Mouse (Mus musculus) G1E-ER4 (cell line): ENCODE data around the gene Deup1. TPM values are rescaled to one million over a fixed set of nuclear protein-coding genes. Genes with fewer than 3 reads are reported as not detected.

Experiments
- GATA1 ChIP-seq: IDR thresholded peaks from one replicate; pipeline ENCODE4 v1.8.0; 2012; ENCODE audit warnings: low read length, inconsistent platforms
- polyA plus RNA-seq: library from polyadenylated mRNA; stranded (reverse); fragments of >175 nt; gene quantifications from 2 replicates; pipeline ENCODE4 v1.2.3, GENCODE M21; 2012

Deup1 gene
- polyA plus RNA-seq, 1 experiment, result not detected

DNA sequence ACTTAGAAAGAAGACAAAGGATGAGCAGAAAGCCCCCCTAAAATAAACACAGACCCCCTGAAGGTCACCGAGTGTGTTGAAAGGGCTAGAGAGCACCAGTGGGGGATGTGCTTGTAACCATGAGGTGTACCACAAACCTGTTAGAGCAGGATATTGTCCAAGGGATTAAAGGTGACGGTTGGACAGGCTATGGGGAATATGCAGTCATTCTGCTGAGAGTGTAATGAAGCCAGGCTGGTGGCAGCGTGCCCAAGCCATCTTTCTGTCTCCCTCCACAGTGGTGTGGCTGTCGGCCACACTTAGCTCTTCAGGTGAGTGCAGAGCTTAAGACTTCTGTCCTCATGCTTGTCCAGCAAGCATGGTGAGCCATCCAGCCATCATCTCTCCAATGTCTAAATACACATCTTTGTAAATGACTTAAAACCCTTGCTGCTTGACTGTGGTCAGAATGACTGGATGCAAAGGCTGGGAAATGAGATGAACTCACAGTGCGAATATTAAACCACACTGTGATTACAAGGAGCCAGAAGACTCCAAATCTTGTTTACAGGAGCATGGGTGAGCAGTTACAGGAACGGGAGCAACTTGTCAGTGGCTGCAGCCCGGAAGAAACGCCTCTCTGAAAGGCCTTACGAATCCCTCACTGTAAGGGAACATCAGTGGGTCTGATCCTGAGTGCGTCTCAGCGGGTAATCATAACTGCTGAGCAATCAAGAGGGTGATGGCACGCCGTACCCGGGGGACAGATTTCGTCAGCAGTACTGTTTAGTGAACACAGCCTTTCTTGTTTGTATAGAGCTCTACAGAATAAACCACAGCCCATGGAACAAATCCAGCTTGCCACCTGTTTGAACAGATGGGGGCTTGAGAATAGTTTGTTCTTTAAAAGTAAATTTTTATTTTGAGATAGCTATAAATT lies 75.5 kb downstream of the Deup1 start:
- no peak for TF ChIP-seq GATA1

DNA sequence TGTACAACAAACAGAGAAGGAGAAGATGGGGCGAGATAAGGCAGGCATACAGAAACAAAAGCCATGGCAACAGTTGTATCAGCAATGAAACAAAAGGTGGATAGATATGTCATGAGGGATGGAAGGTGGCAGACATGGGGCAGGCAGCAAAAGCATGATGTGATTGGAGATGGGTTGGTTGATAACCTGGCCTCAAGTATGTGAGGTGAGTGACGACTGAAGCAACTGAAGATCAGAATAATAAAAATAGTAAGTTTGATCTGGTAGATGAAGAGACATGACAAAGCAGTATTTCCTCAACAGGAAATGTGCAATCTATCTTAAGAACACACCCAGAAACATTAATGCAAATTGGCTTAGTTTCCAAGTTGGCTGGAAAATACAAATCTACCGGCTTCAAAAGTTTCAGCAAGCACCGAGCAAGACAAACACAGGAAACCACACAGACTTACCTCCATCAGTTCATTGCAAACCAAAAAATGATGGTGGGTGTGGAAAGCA lies 77.2 kb downstream of the Deup1 start:
- TF ChIP-seq GATA1, result no peak

DNA sequence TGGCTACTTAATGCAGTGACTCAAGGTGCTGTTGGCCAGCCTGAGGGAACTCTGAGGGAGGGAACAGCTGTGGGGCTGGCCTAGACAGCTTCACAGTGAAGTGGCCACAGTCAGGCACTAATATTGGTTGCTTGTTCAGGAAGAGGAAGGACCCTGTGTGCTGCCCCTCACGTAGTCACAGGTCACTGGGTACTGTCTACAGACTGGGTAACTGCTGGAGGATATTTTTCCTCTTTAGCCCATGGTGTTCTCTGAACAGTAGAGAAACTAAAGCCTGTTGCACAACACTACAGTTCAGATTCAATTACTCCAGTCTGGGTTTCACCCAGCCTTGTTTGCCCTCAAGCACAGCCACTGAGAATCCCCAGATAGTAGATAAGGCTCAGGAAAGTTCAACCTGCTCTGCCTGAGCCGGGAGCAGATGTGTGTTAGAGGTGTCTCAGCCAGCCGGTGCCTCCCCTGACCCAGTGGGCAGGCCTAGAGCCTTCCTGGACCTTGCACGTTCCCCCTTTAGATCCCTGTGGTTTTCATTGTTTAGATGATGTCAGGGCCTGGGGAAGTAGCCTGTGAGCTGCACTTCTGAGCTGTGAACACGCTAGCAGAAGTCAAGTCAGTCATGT lies 85.9 kb downstream of the Deup1 start:
- TF ChIP-seq GATA1, result no peak

DNA sequence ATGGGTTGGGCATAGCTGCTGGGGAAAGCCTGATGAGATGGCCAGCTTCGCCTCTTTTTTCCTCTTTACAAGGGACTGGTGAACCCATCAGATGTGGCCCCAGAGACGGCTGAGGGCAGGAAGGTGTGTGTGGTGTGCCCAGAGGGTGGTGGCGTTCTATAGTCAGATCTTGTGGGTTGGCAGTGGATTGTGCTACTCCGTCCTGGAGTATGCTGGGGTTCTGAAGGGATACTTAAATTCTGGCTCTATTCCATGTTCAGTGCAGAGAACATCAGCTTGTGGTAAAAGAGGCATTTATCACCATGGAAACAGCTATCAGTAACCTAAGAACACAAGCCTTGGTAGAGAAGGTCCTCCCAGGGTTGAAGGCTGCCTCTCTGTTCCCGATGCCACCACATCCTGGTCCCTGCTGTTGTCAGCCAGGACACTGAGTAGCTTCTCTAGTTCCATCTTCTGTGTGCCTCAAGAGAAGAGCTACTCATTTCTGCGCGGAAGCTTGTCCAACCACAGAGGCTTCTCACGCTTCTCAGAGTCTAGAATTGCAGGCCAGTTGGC lies 88.7 kb downstream of the Deup1 start:
- TF ChIP-seq GATA1, result no peak

DNA sequence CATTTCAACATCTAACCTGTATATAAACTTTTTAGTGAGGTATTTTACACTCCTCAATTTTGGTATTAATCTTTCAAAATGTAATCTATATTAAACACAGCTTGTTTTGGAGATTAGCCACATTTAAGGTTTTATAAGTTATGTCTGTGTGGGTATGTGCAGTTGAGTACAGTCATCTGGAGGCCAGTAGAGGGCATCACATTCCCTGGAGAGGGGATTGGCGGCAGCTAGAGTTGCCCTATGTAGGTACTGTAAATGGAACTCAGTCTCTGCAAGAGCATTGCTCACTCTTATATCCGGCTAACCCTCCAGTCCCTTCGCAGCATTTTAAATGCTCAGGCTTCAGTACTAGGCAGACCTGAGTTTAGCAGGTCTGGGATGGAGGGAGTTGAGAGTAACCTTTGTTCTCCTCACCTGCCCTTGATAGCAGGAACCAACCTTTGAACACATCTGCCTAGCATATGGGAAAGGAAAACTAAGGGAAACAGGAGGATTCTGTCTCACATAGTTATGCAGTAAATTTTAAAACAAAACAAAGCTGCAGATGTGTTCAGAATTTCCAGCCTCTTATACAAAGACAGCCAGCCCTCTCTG lies 90.2 kb downstream of the Deup1 start:
- TF ChIP-seq GATA1, result no peak

DNA sequence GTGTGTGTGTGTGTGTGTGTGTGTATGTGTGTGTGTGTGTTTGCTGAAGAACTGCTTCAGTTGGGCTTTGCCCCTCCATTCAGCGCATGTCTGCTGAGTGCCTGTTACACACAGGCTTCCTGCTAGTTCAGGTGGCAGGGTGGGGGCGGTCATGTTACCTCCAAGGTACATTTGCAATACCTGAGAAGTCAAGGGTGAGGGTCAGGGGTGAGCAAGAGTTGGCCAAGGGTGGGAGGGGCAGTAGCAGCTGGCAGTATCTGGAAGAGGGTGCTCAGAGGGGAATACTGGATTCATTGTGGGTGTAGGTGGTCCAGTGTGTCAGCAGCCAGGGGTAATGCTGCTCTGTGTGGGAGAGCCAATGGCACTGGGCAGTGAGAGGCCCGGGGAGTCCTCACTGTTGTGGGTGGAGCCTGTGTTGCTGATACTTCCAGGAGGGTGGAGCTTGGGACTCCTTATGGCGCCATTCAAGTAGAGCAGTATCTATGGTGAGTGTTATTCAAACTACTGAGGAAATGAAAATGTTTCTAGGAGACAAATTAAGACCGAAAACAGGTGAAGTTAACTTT lies 90.8 kb downstream of the Deup1 start:
- no peak for TF ChIP-seq GATA1

DNA sequence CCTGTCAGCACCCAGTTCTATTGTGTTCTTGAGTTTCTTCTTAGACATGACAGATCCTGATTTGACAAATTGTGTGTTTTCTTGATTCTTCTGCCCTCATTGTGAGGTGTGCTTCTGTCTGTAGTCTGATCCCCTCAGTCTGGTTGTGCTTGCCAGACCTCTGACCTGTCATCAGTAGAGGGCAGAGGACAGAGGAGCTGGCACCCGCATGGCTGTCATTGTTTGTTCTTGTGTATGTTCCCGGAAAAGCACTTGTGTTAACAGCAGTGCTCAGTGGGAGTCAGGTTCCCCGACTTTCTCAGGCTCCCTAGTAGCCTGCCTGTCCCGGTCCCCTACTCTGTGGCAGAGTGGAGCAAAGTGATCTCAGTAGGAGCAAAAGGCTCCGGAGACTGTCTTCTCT lies 92.3 kb downstream of the Deup1 start:
- no peak for TF ChIP-seq GATA1

DNA sequence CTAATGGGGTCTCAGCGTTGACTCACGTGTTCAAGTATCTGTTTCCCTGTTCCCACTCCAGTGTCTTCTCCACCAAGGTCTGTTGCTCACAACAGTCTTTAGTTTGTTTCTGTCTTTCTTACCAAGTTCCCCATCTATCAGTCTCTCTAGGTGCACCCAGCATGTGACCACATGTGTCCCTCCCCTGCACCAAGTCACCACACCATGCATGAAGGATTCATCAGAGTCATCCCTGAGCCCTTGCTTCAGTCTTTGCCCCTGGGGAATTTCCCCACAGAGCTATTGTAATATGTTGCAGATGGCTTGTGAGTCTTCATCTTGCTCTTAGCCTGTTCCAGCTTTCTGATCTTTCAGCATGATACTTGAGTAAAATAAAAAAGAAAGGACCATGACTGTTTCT lies 93.6 kb downstream of the Deup1 start:
- no peak for TF ChIP-seq GATA1

DNA sequence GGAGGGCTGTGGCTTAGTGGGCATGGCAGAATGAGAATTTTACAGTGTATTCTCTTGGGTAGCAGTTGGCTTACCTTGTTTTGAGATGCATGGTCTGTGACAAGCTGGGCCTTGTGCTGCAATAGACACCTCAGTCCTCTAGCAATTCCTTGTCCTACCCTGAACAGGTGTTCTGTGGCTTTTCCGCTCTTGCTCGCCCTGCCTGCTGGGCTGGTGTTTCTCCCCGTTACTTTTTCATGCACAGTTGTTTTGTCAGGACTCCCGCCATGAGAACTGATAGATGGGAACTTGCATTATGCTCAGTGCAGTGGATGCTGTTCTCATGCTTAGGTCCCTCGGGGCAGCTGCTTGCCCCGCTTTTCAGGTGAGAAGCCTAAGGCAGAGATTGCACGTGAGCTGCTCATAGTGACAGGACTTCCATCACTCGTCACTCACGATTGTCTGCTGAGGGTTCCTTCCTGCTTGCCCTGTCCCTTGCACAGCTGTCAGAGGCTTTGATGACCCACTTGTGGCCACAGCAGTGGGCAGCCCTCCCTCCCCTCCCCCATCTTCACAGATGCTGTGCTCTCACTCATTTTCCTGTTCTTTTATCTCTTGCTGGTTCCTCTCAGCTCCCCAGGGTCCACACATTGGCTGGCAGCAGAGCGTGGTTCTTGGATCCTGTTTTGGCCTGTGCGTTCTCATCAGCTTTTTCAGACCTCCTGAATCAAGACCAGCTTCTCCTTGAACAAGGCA lies 94.2 kb downstream of the Deup1 start:
- TF ChIP-seq GATA1, result no peak

DNA sequence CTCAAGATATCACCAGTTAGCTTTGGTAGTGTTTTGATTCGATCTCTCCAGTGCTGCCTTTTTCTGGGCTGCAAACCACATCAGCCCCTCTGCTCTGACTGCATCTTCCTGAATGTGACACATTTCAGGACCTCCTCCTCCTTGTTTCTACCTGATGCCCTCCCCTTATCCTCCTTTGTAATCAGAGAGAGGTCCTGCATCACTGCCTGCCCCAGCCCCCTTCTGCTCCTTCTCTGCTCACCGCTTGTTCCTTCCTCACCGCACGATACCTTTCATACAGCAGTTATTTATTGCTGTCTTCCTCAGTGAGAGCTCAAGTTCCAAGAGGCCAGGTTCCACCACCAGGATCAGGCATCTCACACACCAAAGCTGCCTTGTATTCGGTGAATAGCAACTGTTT lies 96.5 kb downstream of the Deup1 start:
- TF ChIP-seq GATA1, result no peak

DNA sequence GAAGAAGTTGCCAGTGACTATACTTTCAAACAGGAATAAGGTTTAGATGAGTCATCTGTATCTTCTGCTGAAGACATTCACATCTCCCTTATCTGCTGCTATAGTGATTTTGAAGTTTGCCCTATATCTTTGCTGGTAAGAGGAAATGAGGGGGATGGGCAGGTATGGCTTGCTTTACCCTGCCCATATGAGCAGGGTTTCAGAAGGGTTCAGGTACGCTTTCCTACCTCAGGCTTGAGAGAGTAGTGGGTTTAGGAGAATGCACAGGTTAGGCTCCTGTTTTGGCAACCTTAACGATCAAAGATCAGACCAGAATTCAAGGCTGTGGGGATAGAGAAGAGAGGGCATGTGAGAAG lies 97.8 kb downstream of the Deup1 start:
- TF ChIP-seq GATA1, result no peak

DNA sequence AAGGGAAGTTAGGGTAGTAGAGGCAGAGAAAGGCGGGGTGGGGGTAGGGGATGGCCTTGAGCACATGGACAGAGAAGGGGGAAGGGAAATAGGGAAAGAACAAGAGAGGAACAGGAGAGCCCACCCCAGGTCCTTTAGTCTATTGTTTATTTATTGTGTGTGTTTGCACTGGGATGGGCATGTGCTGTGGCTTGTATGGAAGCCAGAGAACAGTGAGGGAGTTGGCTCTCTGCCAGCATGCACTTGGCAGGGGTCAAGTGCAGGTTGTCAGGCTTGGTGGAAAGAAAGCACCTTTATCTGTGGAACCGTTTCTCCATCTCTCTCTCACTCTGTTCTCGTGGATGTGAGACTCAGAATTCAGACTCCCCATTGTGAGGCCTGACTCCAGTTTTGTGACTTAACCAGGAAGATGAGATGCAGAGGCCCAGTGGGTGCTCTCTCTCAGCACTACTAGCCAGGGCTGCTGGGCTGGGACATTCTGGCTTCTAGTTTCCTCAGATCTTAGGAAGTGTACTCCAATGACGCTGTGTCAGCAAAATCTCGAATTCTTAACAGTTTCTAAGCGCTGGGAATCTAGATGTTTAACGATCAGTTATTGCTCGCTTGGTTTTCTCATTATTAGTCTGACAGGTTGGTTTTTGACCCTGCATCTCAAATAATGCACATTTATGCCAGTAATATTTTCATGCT lies 98.3 kb downstream of the Deup1 start:
- no peak for TF ChIP-seq GATA1

DNA sequence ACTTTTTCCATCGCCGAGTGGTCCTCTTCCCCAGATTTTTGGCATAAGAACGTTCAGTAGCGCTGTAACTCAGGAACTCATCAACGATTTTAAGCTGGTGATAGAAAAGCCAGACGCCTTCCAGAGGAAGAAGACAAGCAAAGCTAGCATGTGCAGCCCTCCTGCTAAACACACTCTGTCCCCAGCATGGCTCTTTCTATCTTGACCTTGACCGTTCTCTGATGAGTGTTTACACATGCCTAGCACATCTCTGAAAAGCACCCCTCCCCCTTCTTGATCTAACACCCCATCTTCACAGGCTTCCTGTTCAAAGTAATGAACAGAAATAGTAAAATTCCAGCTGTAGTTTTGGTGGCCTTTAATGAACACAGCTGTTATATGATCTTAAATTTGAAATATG lies 99.4 kb downstream of the Deup1 start:
- TF ChIP-seq GATA1, result no peak

DNA sequence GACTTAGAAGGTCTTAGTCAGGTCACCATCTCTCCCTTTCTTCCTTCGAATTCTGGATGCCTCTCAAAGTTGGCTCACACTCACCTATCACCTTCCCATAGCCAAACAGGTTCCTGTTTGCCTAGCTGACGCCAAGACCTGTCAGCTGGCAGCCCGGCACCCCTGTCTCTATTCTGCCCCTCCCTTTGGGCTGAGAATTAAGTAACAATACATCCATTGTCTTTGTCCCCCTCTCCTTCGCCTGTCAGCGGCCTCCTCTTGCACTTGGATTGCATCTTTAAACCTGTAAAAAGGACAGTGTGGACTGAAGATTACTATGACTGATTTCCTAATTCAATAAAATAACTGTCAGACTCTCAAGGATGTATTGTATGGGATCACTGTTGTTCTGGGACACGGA lies 99.9 kb downstream of the Deup1 start:
- no peak for TF ChIP-seq GATA1

DNA sequence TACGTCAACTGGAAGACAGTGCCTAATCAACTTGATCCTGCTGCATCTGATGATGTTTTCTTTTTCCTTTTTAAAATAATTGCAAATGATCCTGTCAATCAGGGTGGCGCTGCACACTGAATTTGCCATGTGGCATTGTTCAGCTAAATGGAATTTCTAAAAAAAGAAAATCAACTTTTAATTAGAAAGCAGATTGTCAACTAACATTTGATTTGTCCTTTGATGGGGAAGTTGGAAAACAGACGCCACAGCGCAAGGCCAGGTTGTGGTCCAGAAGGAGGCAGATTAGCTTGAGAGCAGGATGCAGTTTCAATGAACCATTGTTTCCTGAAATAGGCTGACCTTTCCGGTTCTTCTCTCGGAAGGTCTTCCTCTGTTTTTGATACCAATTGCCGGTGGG lies 101.2 kb downstream of the Deup1 start:
- TF ChIP-seq GATA1, result no peak

DNA sequence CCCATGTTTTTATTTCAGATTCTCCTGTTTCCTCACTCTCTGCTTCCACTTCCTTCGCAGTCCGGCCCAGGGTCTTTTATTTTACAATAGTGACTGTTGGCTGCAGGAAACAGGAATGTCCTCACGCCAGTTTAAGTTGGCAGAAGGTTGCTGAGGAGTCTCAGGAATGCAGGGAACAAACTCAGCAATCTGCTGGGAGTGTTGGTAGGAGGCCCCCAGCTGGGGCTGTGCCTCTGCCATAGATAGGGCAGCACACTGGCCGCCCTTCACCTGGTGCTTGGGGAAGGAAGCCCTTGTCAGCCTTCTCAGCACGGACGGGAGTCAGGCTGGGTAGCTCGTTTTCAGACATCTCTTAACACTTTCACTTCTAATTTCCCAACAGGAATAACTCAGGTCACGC lies 102.5 kb downstream of the Deup1 start:
- TF ChIP-seq GATA1, result no peak
